Mouse (Mus musculus): ENCODE results near the gene Atp13a2. TPM values are rescaled to one million over a fixed set of nuclear protein-coding genes. Genes with fewer than 3 reads are reported as not detected.

Atp13a2 gene
- polyA plus RNA-seq, 1 experiment: 1.5 TPM

DNA sequence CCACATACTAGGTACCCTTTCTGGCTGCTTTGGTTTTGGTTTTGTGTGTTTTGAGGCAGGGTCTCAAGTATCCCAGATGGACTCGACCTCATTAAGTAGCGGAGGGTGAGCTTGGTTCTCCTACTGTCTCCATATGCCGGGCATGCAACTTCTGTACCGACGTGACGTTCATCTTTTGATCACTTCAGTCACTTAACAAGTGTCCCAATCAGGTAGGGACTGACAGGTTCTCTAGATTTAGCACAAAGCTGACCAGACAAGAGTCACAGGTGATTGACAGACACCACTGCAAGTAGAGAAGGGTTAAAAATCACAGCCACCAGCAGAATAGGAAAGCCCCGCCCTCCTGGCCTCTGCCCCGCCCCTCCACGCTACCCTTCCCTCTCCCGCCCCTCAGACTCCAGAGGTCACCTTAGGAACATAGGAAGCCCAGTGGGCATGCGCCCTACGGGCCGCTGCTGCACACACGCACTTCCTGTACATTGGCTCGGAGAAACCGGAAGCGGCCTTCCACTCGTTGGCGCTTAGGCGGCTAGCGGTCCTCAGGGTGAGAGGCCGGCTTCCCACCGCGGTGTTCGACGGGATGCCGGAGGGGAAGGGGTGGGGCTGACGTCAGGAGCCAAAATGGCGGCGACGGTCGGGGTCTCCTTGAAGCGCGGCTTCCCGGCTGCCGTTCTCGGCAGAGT lies 25.7 kb upstream of the Atp13a2 start, which contains the start of gene Sdhb:
TSS of gene Sdhb (plus strand) at position 423 of the 686 bp plus-strand sequence.
- peaks cover 47% of the 10 kb centered on the region for H3K4me1 ChIP-seq (ENCODE audit: control insufficient read depth)
- peaks cover 6% of the 10 kb centered on the region for H3K36me3 ChIP-seq (ENCODE audit: control insufficient read depth)
- TF ChIP-seq GATA1 (IDR thresholded peaks at IDR 0.05; ENCODE audit: low read length): no peak
- TF ChIP-seq TAL1 (IDR thresholded peaks at IDR 0.05; ENCODE audit: low read length): no peak
- H3K9me3 ChIP-seq (ENCODE audit: control insufficient read depth, low read length): no peaks in the 10 kb centered on the region
- H3K27me3 ChIP-seq (ENCODE audit: control insufficient read depth): peaks cover 15% of the 10 kb centered on the region
- H3K4me3 ChIP-seq (replicated peaks): peak within 1 kb of the TSS; percentile 85

DNA sequence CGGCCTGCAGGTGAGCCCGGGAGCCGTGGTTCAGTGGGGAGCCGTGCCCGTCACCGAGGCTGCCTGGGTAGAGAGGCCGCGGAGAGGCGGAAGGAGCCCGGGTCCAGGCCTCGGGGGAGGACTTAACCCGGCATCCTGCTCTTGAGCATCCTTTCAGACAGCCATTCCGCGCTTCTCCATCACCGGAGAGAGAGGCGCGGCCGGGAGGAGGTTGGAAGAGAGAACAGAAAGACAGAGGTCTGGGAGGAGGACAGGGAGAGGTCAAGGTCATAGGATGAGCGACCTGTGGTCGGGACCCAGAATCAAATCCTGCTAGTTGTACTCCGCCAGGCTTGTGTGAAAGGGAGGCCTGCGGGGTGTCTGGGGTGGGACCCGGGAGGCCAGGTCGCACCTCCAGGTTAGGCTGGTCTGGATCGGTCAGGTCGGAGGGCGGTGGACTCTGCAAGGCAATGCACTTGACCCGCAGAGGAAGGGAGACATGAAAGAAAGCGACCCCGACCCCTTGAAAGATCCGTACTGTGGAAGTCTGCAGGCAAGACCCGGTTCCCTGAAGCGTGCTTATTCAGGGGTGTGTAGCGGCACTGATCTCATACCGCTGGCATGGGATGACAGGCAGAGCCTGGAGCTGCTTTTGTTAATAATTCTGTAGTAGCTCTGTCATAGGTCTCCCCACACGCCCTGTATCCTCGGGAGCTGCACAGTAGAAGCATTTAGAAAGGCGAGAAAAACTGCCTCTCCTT lies 25.0 kb upstream of the Atp13a2 start:
- H3K4me1 ChIP-seq (ENCODE audit: control insufficient read depth): peaks cover 50% of the 10 kb centered on the region
- peak overlapping the region; percentile 85 for H3K4me3 ChIP-seq (replicated peaks)
- H3K27me3 ChIP-seq (ENCODE audit: control insufficient read depth): peaks cover 12% of the 10 kb centered on the region
- H3K9me3 ChIP-seq (ENCODE audit: control insufficient read depth, low read length): no peaks in the 10 kb centered on the region
- H3K36me3 ChIP-seq (ENCODE audit: control insufficient read depth): peaks cover 13% of the 10 kb centered on the region
- TF ChIP-seq TAL1 (IDR thresholded peaks at IDR 0.05; ENCODE audit: low read length) (no peak), GATA1 (IDR thresholded peaks at IDR 0.05; ENCODE audit: low read length) (no peak)

DNA sequence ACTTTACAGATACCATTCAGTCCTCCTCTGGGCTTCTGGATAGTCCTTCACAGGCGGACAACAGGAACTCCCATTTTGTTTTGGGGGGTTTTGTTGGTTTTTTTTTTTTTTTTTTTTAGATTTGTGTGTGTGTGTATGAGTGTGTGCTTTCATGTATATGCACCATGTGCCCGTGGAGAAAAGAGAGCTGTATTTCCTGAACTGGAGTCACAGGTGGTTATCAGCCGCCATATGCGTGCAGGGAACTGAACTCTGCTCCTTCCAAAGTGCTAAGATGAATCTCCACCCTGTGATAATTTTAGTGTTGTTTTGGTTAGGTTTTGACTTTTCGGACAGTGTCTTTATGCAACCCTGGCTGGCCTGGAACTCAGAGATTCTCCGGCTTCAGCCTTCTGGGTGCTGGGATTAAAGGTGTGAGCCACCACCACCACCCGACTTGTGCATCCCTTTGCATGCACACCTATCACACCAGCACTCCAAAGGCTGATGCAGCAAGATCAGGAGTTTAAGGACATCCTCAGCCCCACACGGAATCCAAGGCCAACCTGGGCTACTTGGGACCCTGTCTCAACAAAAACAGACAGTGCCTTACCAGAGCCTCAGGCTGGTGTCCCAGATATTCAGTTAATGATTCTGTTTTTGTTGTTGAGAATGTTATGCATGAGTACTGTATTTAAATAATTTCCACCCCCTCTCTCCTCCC lies 24.3 kb upstream of the Atp13a2 start:
- no peaks in the 10 kb centered on the region for H3K9me3 ChIP-seq (ENCODE audit: control insufficient read depth, low read length)
- TF ChIP-seq GATA1 (IDR thresholded peaks at IDR 0.05; ENCODE audit: low read length) (no peak), TAL1 (IDR thresholded peaks at IDR 0.05; ENCODE audit: low read length) (no peak)
- H3K4me1 ChIP-seq (ENCODE audit: control insufficient read depth): peaks cover 47% of the 10 kb centered on the region
- peaks cover 4% of the 10 kb centered on the region for H3K27me3 ChIP-seq (ENCODE audit: control insufficient read depth)
- peak overlapping the region; percentile 85 for H3K4me3 ChIP-seq (replicated peaks)
- H3K36me3 ChIP-seq (ENCODE audit: control insufficient read depth): peaks cover 18% of the 10 kb centered on the region

DNA sequence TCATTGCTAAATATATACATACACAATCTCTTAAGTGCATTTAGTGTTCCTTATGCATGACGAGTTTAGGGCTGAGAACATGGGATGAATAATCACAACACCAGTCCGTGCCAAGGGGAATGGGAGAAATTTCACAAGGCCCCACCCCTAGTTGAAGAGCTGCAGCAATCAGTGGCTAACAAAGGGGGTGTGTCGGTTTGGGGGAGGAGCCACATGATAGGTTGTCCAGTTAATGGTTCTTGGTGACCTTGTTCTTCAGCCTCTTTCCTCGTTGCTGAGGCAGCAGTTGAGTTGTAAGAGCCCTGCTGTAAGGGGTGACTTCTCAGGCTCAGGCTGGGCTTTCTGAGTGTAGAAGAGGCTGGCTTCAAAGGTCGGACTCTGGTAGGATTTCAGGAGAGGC lies 23.7 kb upstream of the Atp13a2 start:
- H3K4me1 ChIP-seq (ENCODE audit: control insufficient read depth): peaks cover 43% of the 10 kb centered on the region
- H3K4me3 ChIP-seq (replicated peaks): peak overlapping the region; percentile 1

DNA sequence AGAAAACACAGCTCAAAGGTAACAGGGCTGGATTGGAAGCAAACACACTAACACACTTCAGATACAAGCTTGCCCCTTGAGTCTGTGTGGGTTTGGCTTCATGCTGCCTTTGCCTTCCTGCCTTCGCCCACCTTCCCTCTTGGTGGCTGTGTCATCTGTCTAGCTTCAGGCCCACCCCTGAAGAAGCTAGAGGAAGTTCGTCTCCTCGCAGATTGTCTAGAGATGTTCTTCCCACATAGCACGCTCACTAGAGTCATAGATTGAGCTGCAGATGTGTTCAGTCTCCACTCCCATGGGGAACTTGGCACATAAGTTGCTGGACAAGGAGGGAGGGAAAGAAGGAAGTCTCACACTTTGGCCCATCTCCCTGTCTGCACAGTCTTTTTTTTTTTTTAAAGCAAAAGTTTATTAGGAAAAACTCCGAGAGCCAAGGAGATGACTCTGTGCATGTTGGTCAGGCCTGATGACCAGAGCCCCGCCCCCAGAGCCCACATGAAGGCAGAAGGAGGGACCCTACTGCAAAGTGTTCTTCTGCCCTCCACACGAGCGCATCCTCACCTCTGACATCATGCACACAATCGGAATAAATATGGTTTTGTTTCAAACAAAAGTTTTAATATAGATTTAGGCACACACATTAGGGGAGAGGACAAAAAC lies 22.6 kb upstream of the Atp13a2 start:
- H3K36me3 ChIP-seq (ENCODE audit: control insufficient read depth): peaks cover 27% of the 10 kb centered on the region
- peaks cover 43% of the 10 kb centered on the region for H3K4me1 ChIP-seq (ENCODE audit: control insufficient read depth)
- no peaks in the 10 kb centered on the region for H3K9me3 ChIP-seq (ENCODE audit: control insufficient read depth, low read length)
- no peak overlapping the region for H3K4me3 ChIP-seq (replicated peaks)
- TF ChIP-seq GATA1 (IDR thresholded peaks at IDR 0.05; ENCODE audit: low read length) (no peak), TAL1 (IDR thresholded peaks at IDR 0.05; ENCODE audit: low read length) (no peak)
- no peaks in the 10 kb centered on the region for H3K27me3 ChIP-seq (ENCODE audit: control insufficient read depth)

More for the DNA sequence above, 23.7 kb upstream of the Atp13a2 start:
- Histone ChIP-seq H3K36me3 (ENCODE audit: control insufficient read depth) (peaks cover 21% of the 10 kb centered on the region), H3K9me3 (ENCODE audit: control insufficient read depth, low read length) (no peaks in the 10 kb centered on the region), H3K27me3 (ENCODE audit: control insufficient read depth) (no peaks in the 10 kb centered on the region; the same call in 1 of the 2 replicates)
- no peak for TF ChIP-seq GATA1 (IDR thresholded peaks at IDR 0.05; ENCODE audit: low read length)
- TF ChIP-seq TAL1 (IDR thresholded peaks at IDR 0.05; ENCODE audit: low read length): no peak

DNA sequence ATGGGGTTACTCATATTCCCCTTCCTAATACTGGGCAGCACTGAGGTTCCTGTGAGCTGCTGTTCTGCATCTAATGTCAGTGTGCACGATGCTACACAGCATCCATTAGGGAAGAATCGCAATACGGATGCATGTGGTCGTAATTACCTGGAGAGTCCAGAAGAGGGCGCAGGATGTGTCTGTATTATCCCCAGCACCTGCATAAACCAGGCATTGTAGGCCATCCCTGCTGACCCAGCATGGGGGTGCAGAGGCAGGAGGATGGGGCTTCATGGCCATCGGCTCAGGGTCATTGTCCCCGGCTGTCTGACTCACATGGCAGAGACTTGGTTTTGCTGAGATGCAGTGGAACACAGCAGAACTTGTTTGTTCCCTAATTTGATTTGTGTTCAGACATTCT lies 22.1 kb upstream of the Atp13a2 start:
- no peak overlapping the region for H3K4me3 ChIP-seq (replicated peaks)
- no peaks in the 10 kb centered on the region for H3K9me3 ChIP-seq (ENCODE audit: control insufficient read depth, low read length)
- peaks cover 31% of the 10 kb centered on the region for H3K36me3 ChIP-seq (ENCODE audit: control insufficient read depth)
- no peaks in the 10 kb centered on the region for H3K27me3 ChIP-seq (ENCODE audit: control insufficient read depth)
- no peak for TF ChIP-seq TAL1 (IDR thresholded peaks at IDR 0.05; ENCODE audit: low read length)
- TF ChIP-seq GATA1 (IDR thresholded peaks at IDR 0.05; ENCODE audit: low read length): no peak
- H3K4me1 ChIP-seq (ENCODE audit: control insufficient read depth): peaks cover 43% of the 10 kb centered on the region

DNA sequence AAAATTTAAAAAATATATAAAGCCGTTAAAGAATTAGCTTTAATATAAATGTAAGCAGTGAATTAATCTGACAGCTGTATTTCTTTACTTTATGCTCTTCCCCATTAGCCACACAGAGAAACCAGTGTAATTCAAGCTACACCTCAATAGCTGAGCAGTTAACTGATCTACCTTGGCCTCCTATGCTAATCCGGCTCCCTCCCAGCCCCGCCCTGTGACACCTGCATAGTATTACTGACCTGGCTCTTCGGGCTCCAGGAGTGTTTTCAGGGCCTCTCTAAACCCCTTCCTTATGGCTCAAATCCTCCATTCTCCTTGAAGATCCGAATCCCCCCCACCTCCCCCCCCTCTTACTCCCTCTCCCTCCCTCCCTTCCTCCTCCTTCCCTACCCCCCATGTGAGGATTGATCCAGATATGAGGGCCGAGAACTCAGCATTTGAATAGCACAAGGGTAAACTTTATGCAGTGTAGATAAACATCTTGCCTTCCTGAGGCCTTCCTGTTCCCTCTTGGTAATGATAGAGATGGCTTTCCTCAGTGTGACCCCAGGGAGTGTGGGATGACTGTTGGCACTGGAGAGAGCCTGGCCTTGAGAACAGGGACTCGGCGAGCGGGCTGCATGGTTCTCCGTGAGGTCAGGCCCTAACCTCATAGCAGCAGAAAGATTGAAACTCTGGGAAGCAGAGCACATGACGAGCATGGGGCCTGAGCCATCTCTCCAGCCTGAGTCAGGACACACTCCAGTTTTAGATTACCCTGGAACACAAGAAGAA lies 19.1 kb upstream of the Atp13a2 start:
- TF ChIP-seq TAL1 (IDR thresholded peaks at IDR 0.05; ENCODE audit: low read length) (no peak), GATA1 (IDR thresholded peaks at IDR 0.05; ENCODE audit: low read length) (no peak)
- peaks cover 20% of the 10 kb centered on the region for H3K4me1 ChIP-seq (ENCODE audit: control insufficient read depth)
- no peak overlapping the region for H3K4me3 ChIP-seq (replicated peaks)
- peaks cover 57% of the 10 kb centered on the region for H3K36me3 ChIP-seq (ENCODE audit: control insufficient read depth)
- no peaks in the 10 kb centered on the region for H3K9me3 ChIP-seq (ENCODE audit: control insufficient read depth, low read length)
- no peaks in the 10 kb centered on the region for H3K27me3 ChIP-seq (ENCODE audit: control insufficient read depth)

DNA sequence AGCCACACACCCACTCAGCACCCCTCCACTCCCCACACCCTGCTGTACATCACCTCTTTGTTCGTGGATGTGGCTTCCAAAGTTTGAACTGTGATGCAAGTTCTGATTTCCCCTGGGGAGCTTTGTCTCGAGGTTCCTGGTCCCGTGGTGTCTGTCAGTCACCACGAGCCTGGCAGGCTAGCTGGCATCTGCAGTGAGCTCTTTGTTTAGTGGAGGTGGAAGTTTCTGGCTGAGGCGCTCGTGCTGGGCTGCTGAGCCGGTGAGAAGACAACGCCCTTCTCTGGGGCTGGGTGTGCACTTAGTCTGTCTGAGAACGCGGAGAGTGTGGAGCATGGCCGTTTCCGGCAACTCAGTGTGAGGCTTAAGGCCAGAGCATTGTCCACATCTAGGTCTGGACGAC lies 15.0 kb upstream of the Atp13a2 start:
- H3K36me3 ChIP-seq (ENCODE audit: control insufficient read depth): peaks cover 84% of the 10 kb centered on the region

More for the DNA sequence above, 15.0 kb upstream of the Atp13a2 start:
- Histone ChIP-seq H3K4me3 (replicated peaks) (no peak overlapping the region), H3K9me3 (ENCODE audit: control insufficient read depth, low read length) (no peaks in the 10 kb centered on the region), H3K27me3 (ENCODE audit: control insufficient read depth) (no peaks in the 10 kb centered on the region), H3K4me1 (ENCODE audit: control insufficient read depth) (peaks cover 2% of the 10 kb centered on the region)
- TF ChIP-seq TAL1 (IDR thresholded peaks at IDR 0.05; ENCODE audit: low read length) (no peak), GATA1 (IDR thresholded peaks at IDR 0.05; ENCODE audit: low read length) (no peak)
